Mouse (Mus musculus) erythroblast, embryonic 14.5 days (primary cell): ENCODE measurements around the gene Vps37b.

Source experiments
- GATA1 ChIP-seq: IDR thresholded peaks from 2 replicates; pipeline ENCODE4 v1.6.1; 2012; ENCODE audit warnings: low read length, inconsistent platforms, mixed read lengths
- TAL1 ChIP-seq: IDR thresholded peaks from 3 replicates; pipeline ENCODE4 v1.6.1; 2012; ENCODE audit warnings: low read length, inconsistent platforms, mixed read lengths

DNA sequence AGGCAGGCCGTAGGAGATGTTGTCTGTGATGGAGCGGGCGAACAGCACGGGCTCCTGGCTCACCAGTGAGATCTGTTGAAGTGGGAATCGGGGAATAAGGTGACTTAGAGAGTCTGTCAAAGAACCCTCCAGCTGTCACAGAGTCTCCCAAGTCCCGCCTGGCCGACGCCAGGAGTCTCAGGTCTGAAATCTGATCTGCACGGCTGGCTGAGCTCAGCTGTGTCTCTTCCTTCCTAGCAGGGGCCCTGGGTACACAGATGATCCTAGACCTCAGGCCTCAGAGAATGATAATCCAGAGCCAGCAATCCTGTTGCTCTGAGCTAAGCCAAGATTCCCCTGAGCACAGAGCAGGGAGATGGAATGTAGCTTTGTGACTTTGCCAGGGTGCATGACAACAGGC, 41.6 kb upstream of the Vps37b start:
- TF ChIP-seq TAL1 (no peak), GATA1 (no peak)
